Mouse (Mus musculus): ENCODE data around the gene Olfr1225. TPM values are rescaled to one million over a fixed set of nuclear protein-coding genes. Genes with fewer than 3 reads are reported as not detected.

Gene Olfr1225
- polyA plus RNA-seq, 1 experiment from 2014 or later, result not detected

Other genes starting within 250 kb of the Olfr1225 start
- gene Olfr1211, start 236.6 kb downstream of the Olfr1225 start, polyA plus RNA-seq (2014; fragmentation: Nextera tagmentation; extraction: Ambion mirVana), result not detected in 2 replicates
- gene Olfr1212, start 220.7 kb downstream of the Olfr1225 start, polyA plus RNA-seq (2014; fragmentation: Nextera tagmentation; extraction: Ambion mirVana), result not detected in 2 replicates
- gene Gm13762, start 194.4 kb downstream of the Olfr1225 start, polyA plus RNA-seq (2014; fragmentation: Nextera tagmentation; extraction: Ambion mirVana), result not detected in 2 replicates
- gene Olfr1214, start 182.0 kb downstream of the Olfr1225 start, polyA plus RNA-seq (2014; fragmentation: Nextera tagmentation; extraction: Ambion mirVana), result not detected in 2 replicates
- gene Olfr1215, start 167.7 kb downstream of the Olfr1225 start, polyA plus RNA-seq (2014; fragmentation: Nextera tagmentation; extraction: Ambion mirVana), result not detected in 2 replicates
- gene Olfr1216, start 156.3 kb downstream of the Olfr1225 start, polyA plus RNA-seq (2014; fragmentation: Nextera tagmentation; extraction: Ambion mirVana), result not detected in 2 replicates
- not detected in 2 replicates for gene Olfr1217, start 142.6 kb downstream of the Olfr1225 start, polyA plus RNA-seq (2014; fragmentation: Nextera tagmentation; extraction: Ambion mirVana)
- gene Olfr1218, start 113.5 kb downstream of the Olfr1225 start, polyA plus RNA-seq (2014; fragmentation: Nextera tagmentation; extraction: Ambion mirVana), result not detected in 2 replicates
- gene Olfr1219, start 91.2 kb downstream of the Olfr1225 start, polyA plus RNA-seq (2014; fragmentation: Nextera tagmentation; extraction: Ambion mirVana), result not detected in 2 replicates
- gene Olfr1220, start 67.8 kb downstream of the Olfr1225 start, polyA plus RNA-seq (2014; fragmentation: Nextera tagmentation; extraction: Ambion mirVana), result not detected in 2 replicates
- not detected in 2 replicates for gene Olfr1221, start 57.4 kb downstream of the Olfr1225 start, polyA plus RNA-seq (2014; fragmentation: Nextera tagmentation; extraction: Ambion mirVana)
- not detected in 2 replicates for gene Olfr1222, start 41.6 kb downstream of the Olfr1225 start, polyA plus RNA-seq (2014; fragmentation: Nextera tagmentation; extraction: Ambion mirVana)
- not detected in 2 replicates for gene Olfr1223, start 23.1 kb downstream of the Olfr1225 start, polyA plus RNA-seq (2014; fragmentation: Nextera tagmentation; extraction: Ambion mirVana)
- gene Olfr1224-ps1, start 10.6 kb downstream of the Olfr1225 start, polyA plus RNA-seq (2014; fragmentation: Nextera tagmentation; extraction: Ambion mirVana), result not detected in 2 replicates
- not detected in 2 replicates for gene Olfr1226, start 25.4 kb upstream of the Olfr1225 start, polyA plus RNA-seq (2014; fragmentation: Nextera tagmentation; extraction: Ambion mirVana)
- gene Olfr1228, start 79.4 kb upstream of the Olfr1225 start, polyA plus RNA-seq (2014; fragmentation: Nextera tagmentation; extraction: Ambion mirVana), result not detected in 2 replicates
- not detected in 2 replicates for gene Olfr1229, start 113.3 kb upstream of the Olfr1225 start, polyA plus RNA-seq (2014; fragmentation: Nextera tagmentation; extraction: Ambion mirVana)
- not detected in 2 replicates for gene Olfr1230, start 122.6 kb upstream of the Olfr1225 start, polyA plus RNA-seq (2014; fragmentation: Nextera tagmentation; extraction: Ambion mirVana)
- gene Olfr1231, start 132.4 kb upstream of the Olfr1225 start, polyA plus RNA-seq (2014; fragmentation: Nextera tagmentation; extraction: Ambion mirVana), result not detected in 2 replicates
- gene Olfr1232, start 155.0 kb upstream of the Olfr1225 start, polyA plus RNA-seq (2014; fragmentation: Nextera tagmentation; extraction: Ambion mirVana), result not detected in 2 replicates
- not detected in 2 replicates for gene Olfr1233, start 167.7 kb upstream of the Olfr1225 start, polyA plus RNA-seq (2014; fragmentation: Nextera tagmentation; extraction: Ambion mirVana)
- not detected in 2 replicates for gene Olfr1234, start 190.2 kb upstream of the Olfr1225 start, polyA plus RNA-seq (2014; fragmentation: Nextera tagmentation; extraction: Ambion mirVana)
- gene Olfr1238, start 235.0 kb upstream of the Olfr1225 start, polyA plus RNA-seq (2014; fragmentation: Nextera tagmentation; extraction: Ambion mirVana), result not detected in 2 replicates
- not detected in 2 replicates for gene Olfr1239, start 245.7 kb upstream of the Olfr1225 start, polyA plus RNA-seq (2014; fragmentation: Nextera tagmentation; extraction: Ambion mirVana)